Mouse (Mus musculus): Measurements from ENCODE around the gene Krtap6-2. TPM values are rescaled to one million over a fixed set of nuclear protein-coding genes. Genes with fewer than 3 reads are reported as not detected.

Krtap6-2 gene
- total RNA-seq (2014; fragmentation: Nextera tagmentation) (not detected in 2 replicates), total RNA-seq (2017) (not detected in 2 replicates)

GRCm38 (mm10) chr16:89420011-89420410 is at the start of gene Krtap6-2:
Gene Krtap6-2 (minus strand): TSS chr16:89420111.
- no peak for ATAC-seq (replicated peaks; ENCODE audit: poor library complexity, severe bottlenecking)

DNA sequence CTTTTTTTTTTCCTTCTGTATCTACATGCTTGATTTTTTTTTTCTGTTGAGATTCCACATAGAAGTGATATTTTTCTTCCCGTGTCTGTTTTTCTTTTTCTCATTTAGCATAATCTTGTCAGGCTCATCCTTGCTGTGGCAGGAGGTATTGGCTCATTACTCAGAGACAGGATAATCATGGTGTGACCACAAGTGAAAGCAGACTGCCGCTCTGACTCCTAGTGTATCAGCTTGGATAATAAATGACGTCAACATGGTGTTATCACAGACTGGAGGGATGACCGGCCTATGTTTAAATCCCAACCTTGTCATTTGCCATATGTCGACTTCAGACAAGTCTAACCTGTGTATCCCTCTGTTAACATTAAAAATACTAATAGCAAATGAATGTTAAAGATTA is 41.3 kb upstream of the Krtap6-2 start:
- ATAC-seq (replicated peaks; ENCODE audit: poor library complexity, severe bottlenecking): no peak

DNA sequence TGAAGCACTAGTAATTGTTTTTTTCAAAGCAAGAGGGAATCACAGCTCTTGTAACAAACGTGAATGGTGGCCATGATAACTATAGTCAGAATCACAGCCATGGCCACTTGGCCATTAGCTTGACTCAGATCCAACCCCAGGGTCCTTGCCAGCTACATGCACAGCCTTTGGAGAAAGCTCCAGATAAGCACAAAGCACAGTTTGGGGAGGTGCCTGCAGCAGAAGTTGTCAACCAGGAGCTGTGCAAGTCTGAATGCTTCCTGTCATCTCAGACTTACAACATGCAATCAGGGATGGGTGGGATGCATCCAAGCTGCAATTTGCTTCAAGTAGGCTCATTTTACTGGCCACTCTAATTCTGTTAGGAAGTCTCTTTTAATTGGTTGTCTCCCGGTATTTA is 9.7 kb upstream of the Krtap6-2 start:
- ATAC-seq (replicated peaks; ENCODE audit: poor library complexity, severe bottlenecking): no peak

DNA sequence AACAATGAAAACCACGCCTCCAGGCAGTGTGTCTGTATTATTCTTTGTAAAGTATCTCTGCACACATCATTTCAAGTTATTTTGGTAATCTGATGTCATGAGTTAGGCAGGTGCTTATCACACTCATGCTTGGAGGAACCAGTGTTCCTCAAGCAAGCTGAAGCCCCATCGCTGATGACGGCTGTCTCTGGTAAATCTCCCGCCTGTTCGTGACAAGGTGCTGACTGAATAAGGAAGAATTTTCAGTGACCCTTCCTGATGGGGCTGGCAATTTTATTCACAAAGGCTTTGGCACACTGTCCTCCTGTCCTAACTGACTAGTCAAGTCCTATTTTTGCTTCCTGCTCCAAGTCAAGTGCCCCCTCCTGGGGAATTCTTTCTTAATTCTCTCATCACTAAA is 5.4 kb upstream of the Krtap6-2 start:
- ATAC-seq (replicated peaks; ENCODE audit: poor library complexity, severe bottlenecking): no peak

GRCm38 (mm10) chr16:89416311-89416710 is 3.6 kb downstream of the Krtap6-2 start:
- ATAC-seq (replicated peaks; ENCODE audit: poor library complexity, severe bottlenecking): no peak

- no peak for ATAC-seq (replicated peaks; ENCODE audit: poor library complexity, severe bottlenecking)
Observed at GRCm38 (mm10) chr16:89410345-89411068, 9.4 kb downstream of the Krtap6-2 start.

GRCm38 (mm10) chr16:89403768-89404167 is 16.1 kb downstream of the Krtap6-2 start, which contains the start of gene Krtap21-1:
Gene Krtap21-1 (minus strand): TSS chr16:89403868.
- no peak for ATAC-seq (replicated peaks; ENCODE audit: poor library complexity, severe bottlenecking)

DNA sequence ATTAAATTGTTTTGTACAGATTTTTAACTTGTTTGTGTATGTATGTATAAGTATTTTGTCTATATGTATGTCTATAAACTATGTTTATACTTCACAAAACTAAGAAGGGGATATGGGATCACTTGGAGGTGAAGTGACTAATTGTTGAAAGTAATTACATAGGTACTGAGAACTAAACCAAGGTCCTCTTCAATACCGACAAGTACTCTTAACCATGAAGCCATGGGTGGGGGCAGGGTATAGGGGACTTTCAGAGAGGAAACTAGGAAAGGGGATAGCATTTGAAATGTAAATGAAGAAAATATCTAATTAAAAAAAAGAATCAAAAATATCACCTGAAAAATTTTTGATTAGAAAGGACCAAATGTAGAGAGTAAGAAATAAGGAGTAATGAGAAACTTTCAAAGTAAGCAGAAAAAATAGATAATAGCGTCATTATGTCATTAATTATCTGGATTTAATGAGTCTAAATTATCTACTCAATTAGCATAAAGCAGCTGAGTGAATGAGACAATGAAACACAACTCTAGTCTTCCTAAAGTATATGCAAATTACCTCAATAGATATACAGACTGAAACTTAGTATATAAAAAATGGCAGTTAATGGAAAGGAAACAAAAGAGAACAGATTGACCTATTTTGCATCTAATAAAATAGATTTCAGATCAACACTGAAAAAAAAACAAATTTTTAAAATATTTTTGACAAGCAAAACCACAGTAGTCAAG is 47.0 kb downstream of the Krtap6-2 start:
- no peak for ATAC-seq (replicated peaks; ENCODE audit: poor library complexity, severe bottlenecking)

Other genes with a start within 250 kb of the Krtap6-2 start
- gene 1110057P08Rik, start 245.4 kb downstream of the Krtap6-2 start, total RNA-seq (2014; fragmentation: Nextera tagmentation): not detected in 2 replicates
- not detected in 2 replicates for gene 1110057P08Rik, start 245.4 kb downstream of the Krtap6-2 start, total RNA-seq (2017)
- gene Krtap20-2, start 214.2 kb downstream of the Krtap6-2 start, total RNA-seq (2014; fragmentation: Nextera tagmentation): not detected in 2 replicates
- gene Krtap20-2, start 214.2 kb downstream of the Krtap6-2 start, total RNA-seq (2017): not detected in 2 replicates
- not detected in 2 replicates for gene Krtap21-1, start 16.2 kb downstream of the Krtap6-2 start, total RNA-seq (2014; fragmentation: Nextera tagmentation)
- not detected in 2 replicates for gene Krtap21-1, start 16.2 kb downstream of the Krtap6-2 start, total RNA-seq (2017)
- gene Krtap8-1, start 67.8 kb upstream of the Krtap6-2 start, total RNA-seq (2014; fragmentation: Nextera tagmentation): not detected in 2 replicates
- gene Krtap8-1, start 67.8 kb upstream of the Krtap6-2 start, total RNA-seq (2017): not detected in 2 replicates
- gene Krtap7-1, start 88.2 kb upstream of the Krtap6-2 start, total RNA-seq (2014; fragmentation: Nextera tagmentation): not detected in 2 replicates
- not detected in 2 replicates for gene Krtap7-1, start 88.2 kb upstream of the Krtap6-2 start, total RNA-seq (2017)
- gene Krtap11-1, start 151.1 kb upstream of the Krtap6-2 start, total RNA-seq (2014; fragmentation: Nextera tagmentation): not detected in 2 replicates
- gene Krtap11-1, start 151.1 kb upstream of the Krtap6-2 start, total RNA-seq (2017): not detected in 2 replicates